Mouse (Mus musculus): ENCODE data around the gene Batf2.

- TF ChIP-seq CTCF (IDR thresholded peaks at IDR 0.05; ENCODE audit: low read depth) (no peak), EP300 (IDR thresholded peaks at IDR 0.05; ENCODE audit: low read depth) (no peak)
Observed at GRCm38 (mm10) chr19:6101186-6101585, 39.6 kb upstream of the Batf2 start.

All from liver, embryonic 14.5 days (tissue).